Mouse (Mus musculus) E14TG2a.4 (cell line): Measurements from ENCODE around the gene Foxn3.

ENCODE experiments used
- CTCF ChIP-seq: conservative IDR thresholded peaks from 2 replicates; pipeline ENCODE4 v1.5.1; 2014; ENCODE audit warnings: low read length
- POU5F1 ChIP-seq: IDR thresholded peaks from 2 replicates; pipeline ENCODE4 v1.6.1; 2014; ENCODE audit warnings: low read length, borderline replicate concordance

GRCm38 (mm10) chr12:99560701-99561332 is 2.6 kb downstream of the Foxn3 start:
- TF ChIP-seq CTCF, result no peak
- TF ChIP-seq POU5F1, result no peak
